Mouse (Mus musculus) spleen, adult 2 months (tissue): ENCODE results near the gene Pqbp1.

Experiments used
- CTCF ChIP-seq: fragments of 200-500 bp; IDR thresholded peaks from 2 replicates; pipeline ENCODE4 v1.5.1; 2011; ENCODE audit warnings: mild to moderate bottlenecking, inconsistent platforms; ENCODE audit not compliant: insufficient read depth, insufficient read length, insufficient replicate concordance; ENCODE audit errors: extremely low read depth
- POLR2A ChIP-seq: fragments of 200-500 bp; IDR thresholded peaks from 2 replicates; pipeline ENCODE4 v1.6.1; 2011; ENCODE audit warnings: low read depth, low read length, inconsistent platforms

DNA sequence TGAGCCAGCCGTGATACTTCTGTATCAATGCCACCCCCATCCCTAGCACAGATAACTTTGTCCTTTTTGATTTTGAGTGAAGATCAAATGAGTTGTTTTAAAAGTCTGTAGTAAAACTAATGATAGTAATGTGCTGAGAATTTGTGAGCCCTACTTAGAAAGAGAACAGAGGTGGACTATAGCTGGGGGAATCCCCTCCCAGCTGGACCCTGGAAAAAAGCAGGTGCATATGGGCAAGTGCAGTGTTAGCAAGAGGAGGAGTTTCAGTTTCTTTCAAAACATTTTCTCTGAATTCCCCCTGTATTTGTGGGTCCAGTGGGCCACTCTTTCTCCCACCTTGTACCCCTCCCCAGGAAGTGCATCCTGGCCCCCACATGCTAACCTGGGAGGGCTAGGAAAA is 35.9 kb downstream of the Pqbp1 start:
- no peak for TF ChIP-seq CTCF
- TF ChIP-seq POLR2A, result no peak
